Mouse (Mus musculus): ENCODE measurements around the gene Coq7. TPM values are rescaled to one million over a fixed set of nuclear protein-coding genes. Genes with fewer than 3 reads are reported as not detected.
A peak's percentile ranks its signal among the peaks of the same experiment; 100 is the strongest.

The Coq7 gene
- polyA plus RNA-seq, 1 experiment from 2014 or later, result 136 TPM

GRCm38 (mm10) chr7:118480160-118480709 lies 52.9 kb downstream of the Coq7 start:
- H3K27ac ChIP-seq, result no peak overlapping the region

GRCm38 (mm10) chr7:118478835-118479312 lies 54.3 kb downstream of the Coq7 start:
- Histone ChIP-seq H3K27ac (peak overlapping the region; percentile 66), H3K4me2 (no peak overlapping the region), H3K4me1 (peaks cover 37% of the 10 kb centered on the region), H3K36me3 (no peaks in the 10 kb centered on the region), H3K4me3 (replicated peaks) (no peak overlapping the region), H3K27me3 (no peaks in the 10 kb centered on the region), H3K9ac (no peak overlapping the region), H3K9me3 (replicated peaks) (no peaks in the 10 kb centered on the region)
- peak; percentile 72 for ATAC-seq (replicated peaks; ENCODE audit: low FRiP score)
- 15% methylated on average over 3 of the region's 3 CpGs for WGBS

More at GRCm38 (mm10) chr7:118480160-118480709, 52.9 kb downstream of the Coq7 start:
- Histone ChIP-seq H3K27me3 (no peaks in the 10 kb centered on the region), H3K4me3 (replicated peaks) (no peak overlapping the region), H3K4me2 (no peak overlapping the region), H3K4me1 (peaks cover 37% of the 10 kb centered on the region), H3K9me3 (replicated peaks) (no peaks in the 10 kb centered on the region), H3K36me3 (peaks cover 4% of the 10 kb centered on the region; the same call in 1 of the 2 replicates), H3K9ac (no peak overlapping the region)
- WGBS, result 79% methylated on average over 9 of the region's 9 CpGs
- ATAC-seq (replicated peaks; ENCODE audit: low FRiP score), result no peak

- Histone ChIP-seq H3K4me1 (peaks cover 35% of the 10 kb centered on the region), H3K27ac (no peak overlapping the region), H3K27me3 (no peaks in the 10 kb centered on the region), H3K9me3 (replicated peaks) (no peaks in the 10 kb centered on the region), H3K9ac (no peak overlapping the region), H3K36me3 (no peaks in the 10 kb centered on the region), H3K4me3 (replicated peaks) (no peak overlapping the region), H3K4me2 (no peak overlapping the region)
- ATAC-seq (replicated peaks; ENCODE audit: low FRiP score), result no peak
- 60% methylated on average over 5 of the region's 5 CpGs for WGBS
Measured at GRCm38 (mm10) chr7:118476428-118476827, 56.7 kb downstream of the Coq7 start.

GRCm38 (mm10) chr7:118475008-118475705 lies 58.0 kb downstream of the Coq7 start:
- WGBS, result 83% methylated on average over 7 of the region's 7 CpGs
- Histone ChIP-seq H3K36me3 (no peaks in the 10 kb centered on the region), H3K27me3 (no peaks in the 10 kb centered on the region), H3K4me3 (replicated peaks) (no peak overlapping the region), H3K9me3 (replicated peaks) (no peaks in the 10 kb centered on the region), H3K9ac (no peak overlapping the region), H3K27ac (0 out of 2 replicates have a peak overlapping the region, but pooled peaks have one; percentile 41), H3K4me2 (no peak overlapping the region), H3K4me1 (peaks cover 29% of the 10 kb centered on the region)
- no peak for ATAC-seq (replicated peaks; ENCODE audit: low FRiP score)

- Histone ChIP-seq H3K4me2 (no peak overlapping the region), H3K9me3 (replicated peaks) (no peaks in the 10 kb centered on the region), H3K27ac (no peak overlapping the region), H3K27me3 (no peaks in the 10 kb centered on the region), H3K9ac (no peak overlapping the region), H3K4me3 (replicated peaks) (no peak overlapping the region), H3K4me1 (peaks cover 16% of the 10 kb centered on the region; the same call in 1 of the 2 replicates), H3K36me3 (no peaks in the 10 kb centered on the region)
- ATAC-seq (replicated peaks; ENCODE audit: low FRiP score), result no peak
- WGBS, result 79% methylated on average over 1 of the region's 1 CpGs
Measured at GRCm38 (mm10) chr7:118472886-118473285, 60.3 kb downstream of the Coq7 start.

- no peaks in the 10 kb centered on the region for H3K9me3 ChIP-seq (replicated peaks)
- ATAC-seq (replicated peaks; ENCODE audit: low FRiP score), result no peak
- 84% methylated on average over 3 of the region's 3 CpGs for WGBS
Measured at GRCm38 (mm10) chr7:118468060-118468459, 65.1 kb downstream of the Coq7 start.

GRCm38 (mm10) chr7:118464432-118464831 lies 68.7 kb downstream of the Coq7 start:
- Histone ChIP-seq H3K27ac (no peak overlapping the region), H3K27me3 (0 out of 2 replicates have a peak, but pooled peaks cover 5% of the 10 kb centered on the region), H3K9ac (no peak overlapping the region), H3K4me2 (no peak overlapping the region), H3K4me3 (replicated peaks) (no peak overlapping the region), H3K9me3 (replicated peaks) (no peaks in the 10 kb centered on the region), H3K36me3 (no peaks in the 10 kb centered on the region), H3K4me1 (peaks cover 29% of the 10 kb centered on the region)
- no peak for ATAC-seq (replicated peaks; ENCODE audit: low FRiP score)
- 15% methylated on average over 4 of the region's 4 CpGs for WGBS

More at GRCm38 (mm10) chr7:118468060-118468459, 65.1 kb downstream of the Coq7 start:
- Histone ChIP-seq H3K4me2 (no peak overlapping the region), H3K4me1 (peaks cover 28% of the 10 kb centered on the region), H3K27me3 (0 out of 2 replicates have a peak, but pooled peaks cover 5% of the 10 kb centered on the region), H3K4me3 (replicated peaks) (no peak overlapping the region), H3K36me3 (no peaks in the 10 kb centered on the region), H3K9ac (no peak overlapping the region), H3K27ac (no peak overlapping the region)

GRCm38 (mm10) chr7:118462818-118463762 lies 70.1 kb downstream of the Coq7 start:
- Histone ChIP-seq H3K27ac (no peak overlapping the region), H3K9me3 (replicated peaks) (no peaks in the 10 kb centered on the region), H3K36me3 (no peaks in the 10 kb centered on the region), H3K4me2 (no peak overlapping the region), H3K4me3 (replicated peaks) (no peak overlapping the region), H3K27me3 (peaks cover 8% of the 10 kb centered on the region; the same call in 1 of the 2 replicates), H3K9ac (no peak overlapping the region), H3K4me1 (peaks cover 29% of the 10 kb centered on the region)
- WGBS, result 26% methylated on average over 11 of the region's 11 CpGs
- ATAC-seq (replicated peaks; ENCODE audit: low FRiP score), result no peak; the same call in 1 of the 2 replicates

- Histone ChIP-seq H3K9ac (no peak overlapping the region), H3K9me3 (replicated peaks) (no peaks in the 10 kb centered on the region), H3K4me2 (no peak overlapping the region), H3K4me1 (peaks cover 26% of the 10 kb centered on the region), H3K4me3 (replicated peaks) (no peak overlapping the region), H3K27ac (no peak overlapping the region), H3K27me3 (peaks cover 2% of the 10 kb centered on the region; the same call in 1 of the 2 replicates), H3K36me3 (no peaks in the 10 kb centered on the region)
- ATAC-seq (replicated peaks; ENCODE audit: low FRiP score), result no peak
- 51% methylated on average over 16 of the region's 16 CpGs for WGBS
Measured at GRCm38 (mm10) chr7:118461400-118462136, 71.6 kb downstream of the Coq7 start.

Measured in kidney, embryonic 15.5 days (tissue).